10 mouse cellular contexts compared by ENCODE assay signal in the genomic region with DNA sequence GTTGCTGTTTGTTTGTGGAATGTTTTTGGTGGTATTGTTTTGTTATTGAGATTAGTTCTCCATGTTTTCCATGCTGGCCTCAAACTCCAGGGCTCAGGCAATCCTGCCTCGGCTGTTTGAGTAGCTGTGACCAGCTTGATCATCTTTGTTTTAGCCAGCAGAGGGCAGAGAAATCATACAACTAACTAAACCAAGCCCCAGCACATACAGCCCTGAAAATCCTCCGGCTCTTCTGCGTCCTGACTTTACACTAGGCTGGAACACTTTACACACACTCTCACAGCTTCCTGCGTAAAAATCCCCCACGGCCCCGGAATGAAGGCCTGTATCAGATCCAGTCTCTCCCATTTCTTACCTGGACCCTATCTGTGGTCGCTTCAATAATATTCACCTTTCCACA. TPM values are rescaled to one million over a fixed set of nuclear protein-coding genes. Genes with fewer than 3 reads are reported as not detected.
A peak's percentile ranks its signal among the peaks of the same experiment; 100 is the strongest.
DNase-seq lines count a peak whose midpoint lies in the region; ATAC-seq lines count a peak whose summit lies in the region.
"Had no signal": no experiment of that assay in that cellular context is flagged by ENCODE, and none has a peak within 500 bp of the region (broad histone marks: within the 10 kb centered on the region; RNA-seq: fewer than 3 reads in every experiment).

No protein-coding gene starts in this region.

- no peak overlapping the region for H3K9ac ChIP-seq in hindbrain, embryonic 15.5 days
- H3K9ac ChIP-seq in kidney, embryonic 16.5 days (replicated peaks; ENCODE audit: low read length): no peak overlapping the region

- WGBS in hindbrain, embryonic 15.5 days: 38% methylated on average over 7 of the region's 7 CpGs
- WGBS in hindbrain, embryonic 10.5 days: 38% methylated on average over 7 of the region's 7 CpGs
- 34% methylated on average over 7 of the region's 7 CpGs for WGBS in kidney, embryonic 16.5 days

- ATAC-seq in hindbrain, embryonic 15.5 days (ENCODE audit: low FRiP score, low read depth): peak; percentile 61
- peak; percentile 46; the same call in 1 of the 2 replicates for ATAC-seq in kidney, embryonic 16.5 days (ENCODE audit: low FRiP score, low TSS enrichment)
- ATAC-seq in megakaryocyte-erythroid progenitor cell, adult 5-6 weeks (replicated peaks; ENCODE audit: low FRiP score, low TSS enrichment, poor library complexity, severe bottlenecking): peak; percentile 75

- no peak overlapping the region for H3K27ac ChIP-seq in hindbrain, embryonic 15.5 days (replicated peaks)
- H3K27ac ChIP-seq in hindbrain, embryonic 10.5 days: no peak overlapping the region
- H3K27ac ChIP-seq in kidney, embryonic 16.5 days (ENCODE audit: low read length): no peak overlapping the region

- no peaks in the 10 kb centered on the region for H3K9me3 ChIP-seq in hindbrain, embryonic 15.5 days
- no peaks in the 10 kb centered on the region for H3K9me3 ChIP-seq in hindbrain, embryonic 10.5 days
- no peaks in the 10 kb centered on the region for H3K9me3 ChIP-seq in kidney, embryonic 16.5 days (ENCODE audit: low read length)

- no peak for DNase-seq in hindbrain, embryonic 10.5 days (ENCODE audit: low spot score)
- DNase-seq in NIH3T3 (ENCODE audit: low read depth): peak; percentile 67
- peak; percentile 45 for DNase-seq in embryo, embryonic 10.5 days (ENCODE audit: low spot score)
- no peak for DNase-seq in c-Kit-positive CD71-positive TER-119-positive erythroid progenitor cells, embryonic 14.5 days (ENCODE audit: low spot score)
- no peak for DNase-seq in thymus, postnatal 10 days (ENCODE audit: low spot score in 2 of 2)

- no peak overlapping the region for H3K4me3 ChIP-seq in hindbrain, embryonic 15.5 days
- H3K4me3 ChIP-seq in hindbrain, embryonic 10.5 days: no peak overlapping the region
- no peak overlapping the region for H3K4me3 ChIP-seq in kidney, embryonic 16.5 days (ENCODE audit: low read length)

- no peaks in the 10 kb centered on the region for H3K36me3 ChIP-seq in hindbrain, embryonic 15.5 days
- no peaks in the 10 kb centered on the region for H3K36me3 ChIP-seq in hindbrain, embryonic 10.5 days
- no peaks in the 10 kb centered on the region for H3K36me3 ChIP-seq in kidney, embryonic 16.5 days (ENCODE audit: insufficient read depth, low read length)

- no peaks in the 10 kb centered on the region for H3K27me3 ChIP-seq in hindbrain, embryonic 15.5 days
- H3K27me3 ChIP-seq in hindbrain, embryonic 10.5 days (ENCODE audit: insufficient read depth, poor library complexity, severe bottlenecking): no peaks in the 10 kb centered on the region
- H3K27me3 ChIP-seq in kidney, embryonic 16.5 days (ENCODE audit: insufficient read depth, low read length): no peaks in the 10 kb centered on the region

- H3K4me1 ChIP-seq in hindbrain, embryonic 15.5 days (replicated peaks): no peaks in the 10 kb centered on the region
- H3K4me1 ChIP-seq in hindbrain, embryonic 10.5 days (replicated peaks): no peaks in the 10 kb centered on the region
- no peaks in the 10 kb centered on the region for H3K4me1 ChIP-seq in kidney, embryonic 16.5 days (ENCODE audit: insufficient read depth, low read length)

- no peak overlapping the region for H3K4me2 ChIP-seq in hindbrain, embryonic 15.5 days
- 0 out of 2 replicates have a peak overlapping the region, but pooled peaks have one; percentile 33 for H3K4me2 ChIP-seq in kidney, embryonic 16.5 days (replicated peaks; ENCODE audit: low read depth, low read length)

RNA-seq across cellular contexts. Expression of a gene that starts 6.6 kb away (rescaled TPM):
- 1.4 and 2.4 TPM in 2 replicates for polyA plus RNA-seq in hindbrain, embryonic 15.5 days (2015; fragmentation: Nextera tagmentation; extraction: Ambion mirVana)
- polyA plus RNA-seq in hindbrain, embryonic 10.5 days (2016; fragmentation: Nextera tagmentation; extraction: Ambion mirVana): 1.1 and 2.1 TPM in 2 replicates
- polyA plus RNA-seq in kidney, embryonic 16.5 days (2015; fragmentation: Nextera tagmentation; extraction: Ambion mirVana): 2.3 and 3.2 TPM in 2 replicates
- 11.5 and 30.2 TPM in 2 replicates for total RNA-seq in megakaryocyte-erythroid progenitor cell, adult 5-6 weeks (2014; fragmentation: Nextera tagmentation)
- 3.1 and 6.2 TPM in 2 replicates for total RNA-seq in megakaryocyte-erythroid progenitor cell, adult 5-6 weeks (2017)

RNA-seq across cellular contexts. Expression of a gene that starts 14.2 kb away (rescaled TPM):
- polyA plus RNA-seq in hindbrain, embryonic 15.5 days (2015; fragmentation: Nextera tagmentation; extraction: Ambion mirVana): 0.06 TPM in 1 of 2 replicates, not detected in the other
- polyA plus RNA-seq in hindbrain, embryonic 10.5 days (2016; fragmentation: Nextera tagmentation; extraction: Ambion mirVana): 0.24 TPM in 1 of 2 replicates, not detected in the other
- not detected in 2 replicates for polyA plus RNA-seq in kidney, embryonic 16.5 days (2015; fragmentation: Nextera tagmentation; extraction: Ambion mirVana)
- total RNA-seq in megakaryocyte-erythroid progenitor cell, adult 5-6 weeks (2014; fragmentation: Nextera tagmentation): 14.1 and 24.4 TPM in 2 replicates
- total RNA-seq in megakaryocyte-erythroid progenitor cell, adult 5-6 weeks (2017): 9.7 and 15.2 TPM in 2 replicates
- total RNA-seq: left cerebral cortex, adult 18-20 months had no signal

RNA-seq across cellular contexts. Expression of a gene that starts 30.6 kb away (rescaled TPM):
- polyA plus RNA-seq in hindbrain, embryonic 15.5 days (2015; fragmentation: Nextera tagmentation; extraction: Ambion mirVana): not detected in 2 replicates
- polyA plus RNA-seq in hindbrain, embryonic 10.5 days (2016; fragmentation: Nextera tagmentation; extraction: Ambion mirVana): not detected in 2 replicates
- polyA plus RNA-seq in kidney, embryonic 16.5 days (2015; fragmentation: Nextera tagmentation; extraction: Ambion mirVana): not detected in 2 replicates
- not detected in 2 replicates for total RNA-seq in megakaryocyte-erythroid progenitor cell, adult 5-6 weeks (2014; fragmentation: Nextera tagmentation)
- not detected in 2 replicates for total RNA-seq in megakaryocyte-erythroid progenitor cell, adult 5-6 weeks (2017)
- total RNA-seq: left cerebral cortex, adult 18-20 months had no signal
- polyA plus RNA-seq: stomach, embryonic 16.5 days had no signal

RNA-seq across cellular contexts. Expression of a gene that starts 42.0 kb away (rescaled TPM):
- 0.25 and 0.77 TPM in 2 replicates for polyA plus RNA-seq in hindbrain, embryonic 15.5 days (2015; fragmentation: Nextera tagmentation; extraction: Ambion mirVana)
- not detected in 2 replicates for polyA plus RNA-seq in hindbrain, embryonic 10.5 days (2016; fragmentation: Nextera tagmentation; extraction: Ambion mirVana)
- polyA plus RNA-seq in kidney, embryonic 16.5 days (2015; fragmentation: Nextera tagmentation; extraction: Ambion mirVana): not detected in 2 replicates
- not detected in 2 replicates for total RNA-seq in megakaryocyte-erythroid progenitor cell, adult 5-6 weeks (2014; fragmentation: Nextera tagmentation)
- not detected in 2 replicates for total RNA-seq in megakaryocyte-erythroid progenitor cell, adult 5-6 weeks (2017)
- total RNA-seq: left cerebral cortex, adult 18-20 months had no signal

Comparison
In these comparisons a context has a peak if more than half of its experiments do, and no peak if none do; other contexts are left out.
1. DNase-seq: peak in NIH3T3 (single experiment) and embryo, embryonic 10.5 days (single experiment); none in hindbrain, embryonic 10.5 days (single experiment), c-Kit-positive CD71-positive TER-119-positive erythroid progenitor cells, embryonic 14.5 days (single experiment) and thymus, postnatal 10 days (0 of 2).
2. Peak in every context shown above with its lines, with median percentiles within 50 percentile points of each other: ATAC-seq.